Mouse (Mus musculus): ENCODE results near the gene Bcl3. TPM values are rescaled to one million over a fixed set of nuclear protein-coding genes. Genes with fewer than 3 reads are reported as not detected.

Bcl3 gene
- total and polyA plus RNA-seq, 3 experiments: 3.2 to 25.2 (median 15.8) TPM

GRCm38 (mm10) chr7:19800764-19801163 lies 21.8 kb downstream of the Bcl3 start:
- dilution Hi-C loops (cut with MboI; ENCODE audit: extremely low pct_ligation_motif_present, extremely low pct_unique_long_range_greater_than_20kb, low sequenced_read_pairs): no loop called here
- Histone ChIP-seq H3K9me3 (replicated peaks; ENCODE audit: low read length) (peaks cover 5% of the 10 kb centered on the region), H3K27me3 (replicated peaks) (no peaks in the 10 kb centered on the region), H3K4me2 (ENCODE audit: insufficient read depth, low read depth, poor library complexity, severe bottlenecking) (no peak overlapping the region), H3K4me1 (ENCODE audit: control insufficient read depth in 1 of 2, insufficient read depth in 2 of 2) (peaks cover 13 to 26% of the 10 kb centered on the region in 2 experiments), H3K4me3 (replicated peaks in 1 of 3; ENCODE audit: low read depth in 2 of 3, low read length in 2 of 3, poor library complexity in 1 of 3) (no peak overlapping the region), H3K36me3 (replicated peaks in 1 of 2; ENCODE audit: control insufficient read depth in 1 of 2, insufficient read depth in 1 of 2, low read length in 1 of 2) (peaks cover 0 to 4% of the 10 kb centered on the region in 2 experiments), H3K9ac (ENCODE audit: insufficient read depth, low read depth) (no peak overlapping the region), H3K79me2 (replicated peaks; ENCODE audit: control insufficient read depth, extremely low read depth, insufficient read depth, poor library complexity, severe bottlenecking) (no peaks in the 10 kb centered on the region), H3K27ac (ENCODE audit: insufficient read depth, low read depth) (no peak overlapping the region)
- DNase-seq (ENCODE audit: extremely low read depth): peak; percentile 68
- in situ Hi-C loops (cut with MboI; ENCODE audit: low pct_ligation_motif_present, low pct_unique_long_range_greater_than_20kb, low sequenced_read_pairs): loop anchor here (5.0 kb wide), 2 partner anchors 42 to 72 kb away; no protein-coding TSS in a partner anchor
- TF ChIP-seq RAD21 (IDR thresholded peaks at IDR 0.05; ENCODE audit: low read depth, low read length) (peak; percentile 84), ZC3H11A (IDR thresholded peaks at IDR 0.05; ENCODE audit: low read depth, low read length) (peak; percentile 54), CTCF (conservative IDR thresholded peaks at IDR 0.05 in 1 of 2, IDR thresholded peaks at IDR 0.05 in 1 of 2; ENCODE audit: low read depth in 2 of 2, low read length in 2 of 2) (peak; percentile 83 to 95), SIN3A (IDR thresholded peaks at IDR 0.05; ENCODE audit: low read length) (no peak), IRF4 (IDR thresholded peaks at IDR 0.05; ENCODE audit: low read depth, low read length) (peak; percentile 24; the same call in 1 of the 2 replicates), SMC3 (IDR thresholded peaks at IDR 0.05; ENCODE audit: low read depth, low read length) (peak; percentile 90), CHD1 (IDR thresholded peaks at IDR 0.05; ENCODE audit: low read depth, low read length) (no peak)

DNA sequence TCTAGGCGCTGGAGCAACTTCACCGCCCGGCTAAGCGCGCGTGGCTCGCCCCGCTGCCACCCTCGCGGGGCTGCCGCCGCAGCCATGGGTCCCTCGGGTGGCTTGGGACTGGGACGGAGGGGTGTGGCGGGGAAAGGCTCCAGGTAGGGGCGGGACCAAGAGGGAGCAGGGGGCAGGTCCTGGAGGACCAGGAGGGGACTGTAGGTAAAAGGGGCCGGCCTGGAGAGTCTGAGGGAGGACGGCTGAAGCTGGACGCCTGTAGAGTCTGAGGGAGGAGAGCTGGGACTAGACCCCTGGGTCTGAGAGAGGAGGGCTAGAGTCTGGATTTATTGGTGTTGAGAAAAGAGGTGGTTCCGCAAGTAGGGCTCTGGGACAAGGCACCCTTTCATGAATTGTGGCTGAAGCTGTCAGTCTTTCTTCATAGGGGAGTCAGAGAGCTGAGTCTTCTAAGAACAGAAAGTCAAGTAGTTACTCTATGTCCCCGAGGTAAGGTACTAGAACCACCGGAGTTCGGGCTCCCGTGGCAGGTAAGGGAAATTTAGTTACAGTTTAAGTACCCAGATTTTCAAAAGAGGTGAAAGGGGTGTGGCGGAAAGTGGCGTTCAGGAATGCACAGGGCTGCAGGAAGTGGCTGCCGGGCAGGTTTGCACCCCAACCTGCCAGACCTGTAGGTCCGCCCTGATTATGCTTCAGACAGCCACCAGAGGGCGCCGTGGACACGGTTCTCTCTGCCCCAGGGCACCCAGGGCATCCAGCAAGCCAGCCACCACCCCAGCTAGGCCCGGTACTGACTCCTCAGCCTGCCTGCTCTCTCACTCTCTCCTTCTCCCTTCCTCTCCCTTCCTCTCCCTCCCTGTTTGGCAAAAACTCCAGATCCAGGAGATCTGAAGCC lies 25.6 kb downstream of the Bcl3 start, which contains the start of gene Cblc:
Gene Cblc (minus strand): TSS at position 113 of the 892 bp plus-strand sequence.
- no peak within 1 kb of the TSS for H3K4me3 ChIP-seq (replicated peaks in 1 of 3; ENCODE audit: low read depth in 2 of 3, low read length in 2 of 3, poor library complexity in 1 of 3)
- H3K79me2 ChIP-seq (replicated peaks; ENCODE audit: control insufficient read depth, extremely low read depth, insufficient read depth, poor library complexity, severe bottlenecking): no peaks in the 10 kb centered on the region
- H3K27me3 ChIP-seq (replicated peaks): peaks cover 4% of the 10 kb centered on the region
- no peaks in the 10 kb centered on the region for H3K9me3 ChIP-seq (replicated peaks; ENCODE audit: low read length)
- no peaks in the 10 kb centered on the region for H3K36me3 ChIP-seq (replicated peaks in 1 of 2; ENCODE audit: control insufficient read depth in 1 of 2, insufficient read depth in 1 of 2, low read length in 1 of 2)
- H3K4me2 ChIP-seq (ENCODE audit: insufficient read depth, low read depth, poor library complexity, severe bottlenecking): peak within 1 kb of the TSS; percentile 1; the same call in 1 of the 2 replicates
- peak; percentile 86 for DNase-seq (ENCODE audit: extremely low read depth)
- H3K4me1 ChIP-seq (ENCODE audit: control insufficient read depth in 1 of 2, insufficient read depth in 2 of 2): peaks cover 15 to 38% of the 10 kb centered on the region in 2 experiments
- dilution Hi-C loops (cut with MboI; ENCODE audit: extremely low pct_ligation_motif_present, extremely low pct_unique_long_range_greater_than_20kb, low sequenced_read_pairs) (no loop called here), in situ Hi-C loops (cut with MboI; ENCODE audit: low pct_ligation_motif_present, low pct_unique_long_range_greater_than_20kb, low sequenced_read_pairs) (no loop called here)
- no peak within 1 kb of the TSS for H3K9ac ChIP-seq (ENCODE audit: insufficient read depth, low read depth)
- peak; percentile 66 for TF ChIP-seq RAD21 (IDR thresholded peaks at IDR 0.05; ENCODE audit: low read depth, low read length)
- TF ChIP-seq CTCF (conservative IDR thresholded peaks at IDR 0.05 in 1 of 2, IDR thresholded peaks at IDR 0.05 in 1 of 2; ENCODE audit: low read depth in 2 of 2, low read length in 2 of 2): peak in 1 of 2 experiments; percentile 89
- peak; percentile 20; the same call in 1 of the 2 replicates for TF ChIP-seq ELF1 (IDR thresholded peaks at IDR 0.05; ENCODE audit: low read depth, low read length)
- peak; percentile 89 for TF ChIP-seq SMC3 (IDR thresholded peaks at IDR 0.05; ENCODE audit: low read depth, low read length)
- TF ChIP-seq SIN3A (IDR thresholded peaks at IDR 0.05; ENCODE audit: low read length): no peak
- H3K27ac ChIP-seq (ENCODE audit: insufficient read depth, low read depth): no peak within 1 kb of the TSS

DNA sequence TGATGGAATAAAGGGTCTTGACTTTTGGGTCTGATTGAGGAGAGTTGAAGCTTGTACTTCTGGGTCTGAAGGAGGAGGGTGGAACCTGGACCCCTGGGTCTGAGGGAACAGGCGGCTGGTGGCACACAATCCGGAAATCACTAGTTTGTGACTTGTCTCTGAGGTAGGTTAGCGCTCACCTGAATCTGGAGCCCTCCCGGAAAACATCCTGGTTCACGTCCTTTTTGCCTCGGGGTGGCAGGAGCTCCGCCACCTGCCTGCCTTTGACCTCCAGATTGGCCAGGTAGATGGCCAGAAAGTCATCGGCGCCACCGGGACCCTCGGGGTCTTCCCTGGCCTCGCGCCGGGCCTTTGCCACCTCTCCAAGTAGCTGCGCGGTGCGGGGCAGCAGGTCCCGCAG lies 26.3 kb downstream of the Bcl3 start:
- Histone ChIP-seq H3K4me2 (ENCODE audit: insufficient read depth, low read depth, poor library complexity, severe bottlenecking) (no peak overlapping the region), H3K36me3 (replicated peaks in 1 of 2; ENCODE audit: control insufficient read depth in 1 of 2, insufficient read depth in 1 of 2, low read length in 1 of 2) (no peaks in the 10 kb centered on the region), H3K4me1 (ENCODE audit: control insufficient read depth in 1 of 2, insufficient read depth in 2 of 2) (peaks cover 15 to 39% of the 10 kb centered on the region in 2 experiments), H3K9ac (ENCODE audit: insufficient read depth, low read depth) (no peak overlapping the region), H3K27ac (ENCODE audit: insufficient read depth, low read depth) (no peak overlapping the region), H3K9me3 (replicated peaks; ENCODE audit: low read length) (no peaks in the 10 kb centered on the region), H3K27me3 (replicated peaks) (peaks cover 4% of the 10 kb centered on the region), H3K4me3 (replicated peaks in 1 of 3; ENCODE audit: low read depth in 2 of 3, low read length in 2 of 3, poor library complexity in 1 of 3) (no peak overlapping the region), H3K79me2 (replicated peaks; ENCODE audit: control insufficient read depth, extremely low read depth, insufficient read depth, poor library complexity, severe bottlenecking) (no peaks in the 10 kb centered on the region)
- in situ Hi-C loops (cut with MboI; ENCODE audit: low pct_ligation_motif_present, low pct_unique_long_range_greater_than_20kb, low sequenced_read_pairs): no loop called here
- no peak for TF ChIP-seq KAT2A (IDR thresholded peaks at IDR 0.05; ENCODE audit: insufficient replicate concordance, low read length)
- no peak for TF ChIP-seq CTCF (conservative IDR thresholded peaks at IDR 0.05 in 1 of 2, IDR thresholded peaks at IDR 0.05 in 1 of 2; ENCODE audit: low read depth in 2 of 2, low read length in 2 of 2)
- TF ChIP-seq USF1 (IDR thresholded peaks at IDR 0.05; ENCODE audit: low read depth, low read length): no peak
- no peak for TF ChIP-seq MEF2A (IDR thresholded peaks at IDR 0.05; ENCODE audit: borderline replicate concordance, low read depth, low read length)
- TF ChIP-seq MYC (IDR thresholded peaks at IDR 0.05; ENCODE audit: low read depth, low read length): no peak
- no peak for TF ChIP-seq GABPA (IDR thresholded peaks at IDR 0.05; ENCODE audit: insufficient replicate concordance, low read depth, low read length)
- TF ChIP-seq SMC3 (IDR thresholded peaks at IDR 0.05; ENCODE audit: low read depth, low read length): no peak
- no peak for TF ChIP-seq CHD1 (IDR thresholded peaks at IDR 0.05; ENCODE audit: low read depth, low read length)
- TF ChIP-seq MAFK (IDR thresholded peaks at IDR 0.05; ENCODE audit: insufficient replicate concordance, low read length): no peak
- TF ChIP-seq E2F4 (IDR thresholded peaks at IDR 0.05; ENCODE audit: insufficient replicate concordance, low read depth, low read length): no peak
- TF ChIP-seq ETS1 (conservative IDR thresholded peaks at IDR 0.05; ENCODE audit: low read depth, low read length): no peak
- TF ChIP-seq JUND (conservative IDR thresholded peaks at IDR 0.05; ENCODE audit: low read depth, low read length): no peak
- no peak for TF ChIP-seq MAX (IDR thresholded peaks at IDR 0.05; ENCODE audit: low read length)
- no peak for TF ChIP-seq ZC3H11A (IDR thresholded peaks at IDR 0.05; ENCODE audit: low read depth, low read length)
- TF ChIP-seq TBP (conservative IDR thresholded peaks at IDR 0.05; ENCODE audit: low read depth, low read length): no peak
- DNase-seq (ENCODE audit: extremely low read depth): no peak
- dilution Hi-C loops (cut with MboI; ENCODE audit: extremely low pct_ligation_motif_present, extremely low pct_unique_long_range_greater_than_20kb, low sequenced_read_pairs): no loop called here

All from CH12.LX (cell line).